Mouse (Mus musculus): ENCODE results near the gene Usp20. TPM values are rescaled to one million over a fixed set of nuclear protein-coding genes. Genes with fewer than 3 reads are reported as not detected.

The Usp20 gene
- total and polyA plus RNA-seq, 3 experiments: 3.4 to 13.8 (median 12.0) TPM

DNA sequence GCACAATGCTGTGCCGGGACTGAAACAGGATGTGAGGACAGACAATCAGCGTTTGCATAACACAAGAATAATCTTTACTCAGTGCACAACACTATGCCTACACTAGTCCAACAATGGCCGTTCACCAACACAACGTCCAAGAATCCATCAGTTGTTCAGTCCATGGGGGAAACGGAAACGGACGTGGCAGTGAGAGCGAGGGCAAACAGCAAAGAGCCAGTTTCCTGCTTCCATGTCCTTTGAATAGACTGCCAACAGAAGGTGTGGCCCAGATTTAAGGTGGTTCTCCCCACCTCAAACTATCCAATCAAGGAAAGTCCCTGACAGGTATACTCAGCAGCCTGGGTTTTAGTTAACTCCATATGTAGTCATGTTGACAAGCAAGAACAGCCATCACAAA is 44.3 kb upstream of the Usp20 start:
- H3K9me3 ChIP-seq (replicated peaks; ENCODE audit: low read length): no peaks in the 10 kb centered on the region
- in situ Hi-C loops (cut with MboI; ENCODE audit: low pct_ligation_motif_present, low pct_unique_long_range_greater_than_20kb, low sequenced_read_pairs) (loop anchor here (10.0 kb wide), 1 partner anchor 503 kb away; no protein-coding TSS in a partner anchor), dilution Hi-C loops (cut with MboI; ENCODE audit: extremely low pct_ligation_motif_present, extremely low pct_unique_long_range_greater_than_20kb, low sequenced_read_pairs) (no loop called here)
- DNase-seq (ENCODE audit: extremely low read depth): no peak
- no peak overlapping the region for H3K27ac ChIP-seq (ENCODE audit: insufficient read depth, low read depth)
- no peak overlapping the region for H3K4me2 ChIP-seq (ENCODE audit: insufficient read depth, low read depth, poor library complexity, severe bottlenecking)
- TF ChIP-seq ZNF384 (IDR thresholded peaks at IDR 0.05; ENCODE audit: low read depth, low read length) (no peak), E2F4 (IDR thresholded peaks at IDR 0.05; ENCODE audit: insufficient replicate concordance, low read depth, low read length) (no peak), IRF4 (IDR thresholded peaks at IDR 0.05; ENCODE audit: low read depth, low read length) (no peak), MAX (IDR thresholded peaks at IDR 0.05; ENCODE audit: low read length) (no peak), TBP (conservative IDR thresholded peaks at IDR 0.05; ENCODE audit: low read depth, low read length) (no peak), CTCF (conservative IDR thresholded peaks at IDR 0.05 in 1 of 2, IDR thresholded peaks at IDR 0.05 in 1 of 2; ENCODE audit: low read depth in 2 of 2, low read length in 2 of 2) (no peak), JUND (conservative IDR thresholded peaks at IDR 0.05; ENCODE audit: low read depth, low read length) (no peak), PAX5 (IDR thresholded peaks at IDR 0.05; ENCODE audit: low read length) (no peak), SIN3A (IDR thresholded peaks at IDR 0.05; ENCODE audit: low read length) (no peak), EP300 (IDR thresholded peaks at IDR 0.05; ENCODE audit: low read length) (no peak), MXI1 (IDR thresholded peaks at IDR 0.05; ENCODE audit: low read depth, low read length) (no peak), RCOR1 (conservative IDR thresholded peaks at IDR 0.05; ENCODE audit: low read depth, low read length) (no peak), ELF1 (IDR thresholded peaks at IDR 0.05; ENCODE audit: low read depth, low read length) (no peak), CHD1 (IDR thresholded peaks at IDR 0.05; ENCODE audit: low read depth, low read length) (no peak), NRF1 (IDR thresholded peaks at IDR 0.05; ENCODE audit: low read depth, low read length) (no peak), RAD21 (IDR thresholded peaks at IDR 0.05; ENCODE audit: low read depth, low read length) (no peak), JUN (IDR thresholded peaks at IDR 0.05; ENCODE audit: insufficient read depth, low read depth, low read length) (no peak), ZC3H11A (IDR thresholded peaks at IDR 0.05; ENCODE audit: low read depth, low read length) (no peak)
- peaks cover 2 to 11% of the 10 kb centered on the region in 2 experiments; a peak in 3 of 4 replicates for H3K4me1 ChIP-seq (ENCODE audit: control insufficient read depth in 1 of 2, insufficient read depth in 2 of 2)
- no peaks in the 10 kb centered on the region for H3K79me2 ChIP-seq (replicated peaks; ENCODE audit: control insufficient read depth, extremely low read depth, insufficient read depth, poor library complexity, severe bottlenecking)
- H3K36me3 ChIP-seq (replicated peaks in 1 of 2; ENCODE audit: control insufficient read depth in 1 of 2, insufficient read depth in 1 of 2, low read length in 1 of 2): no peaks in the 10 kb centered on the region
- H3K9ac ChIP-seq (ENCODE audit: insufficient read depth, low read depth): no peak overlapping the region
- H3K27me3 ChIP-seq (replicated peaks): no peaks in the 10 kb centered on the region
- no peak overlapping the region for H3K4me3 ChIP-seq (replicated peaks in 1 of 3; ENCODE audit: low read depth in 2 of 3, low read length in 2 of 3, poor library complexity in 1 of 3)

- TF ChIP-seq MEF2A (IDR thresholded peaks at IDR 0.05; ENCODE audit: borderline replicate concordance, low read depth, low read length) (no peak), NRF1 (IDR thresholded peaks at IDR 0.05; ENCODE audit: low read depth, low read length) (no peak), CHD1 (IDR thresholded peaks at IDR 0.05; ENCODE audit: low read depth, low read length) (no peak), ZMIZ1 (IDR thresholded peaks at IDR 0.05; ENCODE audit: low read depth, low read length) (no peak), GABPA (IDR thresholded peaks at IDR 0.05; ENCODE audit: insufficient replicate concordance, low read depth, low read length) (no peak), MYC (IDR thresholded peaks at IDR 0.05; ENCODE audit: low read depth, low read length) (no peak), UBTF (IDR thresholded peaks at IDR 0.05; ENCODE audit: low read depth, low read length) (no peak), ZC3H11A (IDR thresholded peaks at IDR 0.05; ENCODE audit: low read depth, low read length) (no peak), PAX5 (IDR thresholded peaks at IDR 0.05; ENCODE audit: low read length) (no peak), TCF12 (IDR thresholded peaks at IDR 0.05; ENCODE audit: low read depth, low read length) (no peak), MAX (IDR thresholded peaks at IDR 0.05; ENCODE audit: low read length) (no peak), ELF1 (IDR thresholded peaks at IDR 0.05; ENCODE audit: low read depth, low read length) (no peak), ETS1 (conservative IDR thresholded peaks at IDR 0.05; ENCODE audit: low read depth, low read length) (no peak)
- H3K4me3 ChIP-seq (replicated peaks in 1 of 3; ENCODE audit: low read depth in 2 of 3, low read length in 2 of 3, poor library complexity in 1 of 3): peak overlapping the region in 1 of 3 experiments; percentile 25
- H3K36me3 ChIP-seq (replicated peaks in 1 of 2; ENCODE audit: control insufficient read depth in 1 of 2, insufficient read depth in 1 of 2, low read length in 1 of 2): no peaks in the 10 kb centered on the region
- H3K27me3 ChIP-seq (replicated peaks): peaks cover 2% of the 10 kb centered on the region
- H3K4me1 ChIP-seq (ENCODE audit: control insufficient read depth in 1 of 2, insufficient read depth in 2 of 2): peaks cover 2 to 11% of the 10 kb centered on the region in 2 experiments; a peak in 3 of 4 replicates
- DNase-seq (ENCODE audit: extremely low read depth): no peak
- H3K79me2 ChIP-seq (replicated peaks; ENCODE audit: control insufficient read depth, extremely low read depth, insufficient read depth, poor library complexity, severe bottlenecking): no peaks in the 10 kb centered on the region
- in situ Hi-C loops (cut with MboI; ENCODE audit: low pct_ligation_motif_present, low pct_unique_long_range_greater_than_20kb, low sequenced_read_pairs): loop anchor here (10.0 kb wide), 1 partner anchor 504 kb away; no protein-coding TSS in a partner anchor
- H3K27ac ChIP-seq (ENCODE audit: insufficient read depth, low read depth): no peak overlapping the region
- no peaks in the 10 kb centered on the region for H3K9me3 ChIP-seq (replicated peaks; ENCODE audit: low read length)
- dilution Hi-C loops (cut with MboI; ENCODE audit: extremely low pct_ligation_motif_present, extremely low pct_unique_long_range_greater_than_20kb, low sequenced_read_pairs): no loop called here
- H3K4me2 ChIP-seq (ENCODE audit: insufficient read depth, low read depth, poor library complexity, severe bottlenecking): no peak overlapping the region
- H3K9ac ChIP-seq (ENCODE audit: insufficient read depth, low read depth): no peak overlapping the region
Measured at GRCm38 (mm10) chr2:30938574-30938991, 43.5 kb upstream of the Usp20 start.

Measured in CH12.LX (cell line).